ENCODE assay signal across 31 mouse cellular contexts in the genomic region with DNA sequence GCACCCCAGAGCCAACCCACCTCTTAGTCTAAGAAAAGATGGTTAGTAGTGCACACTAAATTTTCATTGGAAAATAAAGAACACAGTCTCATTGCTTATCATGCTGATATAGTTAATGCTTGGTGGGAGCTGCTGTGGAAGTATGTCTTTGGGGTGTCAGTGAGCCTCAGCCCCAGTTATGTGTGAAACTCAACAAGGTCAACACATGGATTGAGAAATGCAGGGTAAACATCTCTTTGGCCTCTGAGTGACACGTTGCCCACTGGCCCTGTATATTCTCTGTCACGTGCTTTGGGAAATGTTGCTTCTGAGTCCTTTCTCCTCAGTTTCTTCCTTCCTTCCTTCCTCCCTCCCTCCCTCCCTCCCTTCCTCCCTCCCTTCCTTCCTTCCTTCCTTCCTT. TPM values are rescaled to one million over a fixed set of nuclear protein-coding genes. Genes with fewer than 3 reads are reported as not detected.
A peak's percentile ranks its signal among the peaks of the same experiment; 100 is the strongest.
DNase-seq lines count a peak whose midpoint lies in the region; ATAC-seq and TF ChIP-seq lines count a peak whose summit lies in the region.
"Had no signal": no experiment of that assay in that cellular context is flagged by ENCODE, and none has a peak within 500 bp of the region (broad histone marks: within the 10 kb centered on the region; RNA-seq: fewer than 3 reads in every experiment).

No protein-coding gene starts in this region.

- H3K27me3 ChIP-seq in intestine, embryonic 16.5 days (replicated peaks; ENCODE audit: control insufficient read depth, insufficient read depth, low read length), result no peaks in the 10 kb centered on the region
- no peaks in the 10 kb centered on the region for H3K27me3 ChIP-seq in intestine, embryonic 15.5 days (replicated peaks)
- no peaks in the 10 kb centered on the region for H3K27me3 ChIP-seq in liver, embryonic 12.5 days (replicated peaks)
- H3K27me3 ChIP-seq in liver, embryonic 15.5 days, result no peaks in the 10 kb centered on the region
- H3K27me3 ChIP-seq in small intestine, adult 2 months (ENCODE audit: control insufficient read depth, insufficient read depth, low read length), result no peaks in the 10 kb centered on the region
- H3K27me3 ChIP-seq in midbrain, embryonic 14.5 days (ENCODE audit: control insufficient read depth, insufficient read depth, low read length), result no peaks in the 10 kb centered on the region
- H3K27me3 ChIP-seq: embryonic facial prominence, embryonic 12.5 days; embryonic facial prominence, embryonic 15.5 days; heart, embryonic 13.5 days had no signal

- TF ChIP-seq POLR2A in small intestine, adult 2 months (IDR thresholded peaks at IDR 0.05; ENCODE audit: low read depth, low read length), result no peak

- WGBS in intestine, embryonic 16.5 days, result 54% methylated on average over 2 of the region's 2 CpGs
- 62% methylated on average over 2 of the region's 2 CpGs for WGBS in intestine, embryonic 15.5 days
- WGBS in liver, embryonic 12.5 days (ENCODE audit: insufficient replicate concordance), result 74% methylated on average over 2 of the region's 2 CpGs
- 55% methylated on average over 2 of the region's 2 CpGs for WGBS in liver, embryonic 15.5 days (ENCODE audit: insufficient replicate concordance)
- WGBS in small intestine, adult 2 months, result 68% methylated on average over 2 of the region's 2 CpGs
- WGBS in midbrain, embryonic 14.5 days, result 77% methylated on average over 2 of the region's 2 CpGs

- no peak overlapping the region for H3K9ac ChIP-seq in intestine, embryonic 16.5 days (ENCODE audit: low read depth, low read length)
- H3K9ac ChIP-seq in intestine, embryonic 15.5 days, result no peak overlapping the region
- H3K9ac ChIP-seq in liver, embryonic 12.5 days, result no peak overlapping the region
- H3K9ac ChIP-seq in liver, embryonic 15.5 days, result no peak overlapping the region
- H3K9ac ChIP-seq in midbrain, embryonic 14.5 days (replicated peaks; ENCODE audit: low read length), result no peak overlapping the region
- H3K9ac ChIP-seq: embryonic facial prominence, embryonic 12.5 days; embryonic facial prominence, embryonic 15.5 days; forebrain, postnatal 0 days; heart, embryonic 13.5 days; hindbrain, embryonic 14.5 days had no signal

- no peak overlapping the region for H3K4me2 ChIP-seq in intestine, embryonic 16.5 days (ENCODE audit: low read depth, low read length)
- no peak overlapping the region for H3K4me2 ChIP-seq in intestine, embryonic 15.5 days (replicated peaks)
- H3K4me2 ChIP-seq in liver, embryonic 12.5 days, result no peak overlapping the region
- H3K4me2 ChIP-seq in liver, embryonic 15.5 days, result no peak overlapping the region
- H3K4me2 ChIP-seq in midbrain, embryonic 14.5 days (ENCODE audit: low read length), result no peak overlapping the region
- H3K4me2 ChIP-seq: embryonic facial prominence, embryonic 12.5 days; embryonic facial prominence, embryonic 15.5 days; heart, embryonic 13.5 days; hindbrain, embryonic 14.5 days had no signal

- no peak for TF ChIP-seq CTCF in small intestine, adult 2 months (IDR thresholded peaks at IDR 0.05; ENCODE audit: extremely low read depth, insufficient read length, insufficient replicate concordance, low read depth, low read length)

- no peaks in the 10 kb centered on the region for H3K36me3 ChIP-seq in intestine, embryonic 16.5 days (ENCODE audit: control insufficient read depth, insufficient read depth, low read length)
- no peaks in the 10 kb centered on the region for H3K36me3 ChIP-seq in intestine, embryonic 15.5 days
- peaks cover 19% of the 10 kb centered on the region for H3K36me3 ChIP-seq in liver, embryonic 12.5 days
- H3K36me3 ChIP-seq in liver, embryonic 15.5 days (replicated peaks), result 0 out of 2 replicates have a peak, but pooled peaks cover 8% of the 10 kb centered on the region
- H3K36me3 ChIP-seq in small intestine, adult 2 months (ENCODE audit: control insufficient read depth, insufficient read depth, low read length), result no peaks in the 10 kb centered on the region
- no peaks in the 10 kb centered on the region for H3K36me3 ChIP-seq in midbrain, embryonic 14.5 days (ENCODE audit: control insufficient read depth, insufficient read depth, low read length)
- H3K36me3 ChIP-seq: embryonic facial prominence, embryonic 12.5 days; embryonic facial prominence, embryonic 15.5 days; heart, embryonic 10.5 days; heart, embryonic 13.5 days had no signal

- no peak overlapping the region for H3K4me3 ChIP-seq in intestine, embryonic 16.5 days (ENCODE audit: low read length)
- no peak overlapping the region for H3K4me3 ChIP-seq in intestine, embryonic 15.5 days (replicated peaks)
- no peak overlapping the region for H3K4me3 ChIP-seq in liver, embryonic 12.5 days
- H3K4me3 ChIP-seq in liver, embryonic 15.5 days (replicated peaks), result no peak overlapping the region
- H3K4me3 ChIP-seq in small intestine, adult 2 months (ENCODE audit: low read depth, low read length), result no peak overlapping the region
- no peak overlapping the region for H3K4me3 ChIP-seq in midbrain, embryonic 14.5 days (replicated peaks; ENCODE audit: low read depth, low read length)
- H3K4me3 ChIP-seq: embryonic facial prominence, embryonic 12.5 days; embryonic facial prominence, embryonic 15.5 days; heart, adult 2 months; heart, embryonic 10.5 days; heart, embryonic 13.5 days had no signal

- 0 out of 2 replicates have a peak, but pooled peaks cover 4% of the 10 kb centered on the region for H3K4me1 ChIP-seq in intestine, embryonic 16.5 days (ENCODE audit: control insufficient read depth, insufficient read depth, low read length)
- 0 out of 2 replicates have a peak, but pooled peaks cover 2% of the 10 kb centered on the region for H3K4me1 ChIP-seq in intestine, embryonic 15.5 days (replicated peaks)
- peaks cover 85% of the 10 kb centered on the region for H3K4me1 ChIP-seq in liver, embryonic 12.5 days
- peaks cover 85% of the 10 kb centered on the region for H3K4me1 ChIP-seq in liver, embryonic 15.5 days (replicated peaks)
- H3K4me1 ChIP-seq in small intestine, adult 2 months (ENCODE audit: control insufficient read depth, insufficient read depth, insufficient read length, low read length), result peaks cover 33% of the 10 kb centered on the region; the same call in 1 of the 2 replicates
- H3K4me1 ChIP-seq in midbrain, embryonic 14.5 days (ENCODE audit: control insufficient read depth, insufficient read depth, low read length), result no peaks in the 10 kb centered on the region
- H3K4me1 ChIP-seq: embryonic facial prominence, embryonic 12.5 days had no signal

- DNase-seq in midbrain, embryonic 14.5 days, result no peak
- DNase-seq in thymus, postnatal 25 days, result no peak
- DNase-seq: adrenal gland, adult 8-10 months; adrenal gland, postnatal 25 days; cerebellum, adult 18-20 months; cerebellum, adult 9-10 months; cerebellum, postnatal 25 days; forebrain, postnatal 0 days; gastrocnemius, postnatal 36 days; heart, adult 2 months; heart, postnatal 14 days; heart, postnatal 4 days had no signal

- no peak for ATAC-seq in intestine, embryonic 16.5 days
- ATAC-seq in intestine, embryonic 15.5 days, result no peak
- no peak for ATAC-seq in liver, embryonic 12.5 days
- no peak for ATAC-seq in liver, embryonic 15.5 days (ENCODE audit: insufficient read depth)
- ATAC-seq in midbrain, embryonic 14.5 days (ENCODE audit: low FRiP score, low TSS enrichment), result no peak
- ATAC-seq in megakaryocyte-erythroid progenitor cell, adult 5-6 weeks (replicated peaks; ENCODE audit: low FRiP score, low TSS enrichment, poor library complexity, severe bottlenecking), result no peak
- ATAC-seq: activated CD4-positive, CD25-positive, alpha-beta regulatory T cell, adult 4 months; forebrain, embryonic 14.5 days; forebrain, postnatal 0 days had no signal

- no peaks in the 10 kb centered on the region for H3K9me3 ChIP-seq in intestine, embryonic 16.5 days (ENCODE audit: control insufficient read depth, low read length)
- no peaks in the 10 kb centered on the region for H3K9me3 ChIP-seq in intestine, embryonic 15.5 days
- no peaks in the 10 kb centered on the region for H3K9me3 ChIP-seq in liver, embryonic 12.5 days (replicated peaks)
- no peaks in the 10 kb centered on the region for H3K9me3 ChIP-seq in liver, embryonic 15.5 days (replicated peaks)
- H3K9me3 ChIP-seq in midbrain, embryonic 14.5 days (ENCODE audit: control insufficient read depth, low read length), result no peaks in the 10 kb centered on the region
- H3K9me3 ChIP-seq: embryonic facial prominence, embryonic 12.5 days; embryonic facial prominence, embryonic 15.5 days; heart, embryonic 10.5 days; heart, embryonic 13.5 days had no signal

- peak overlapping the region; percentile 70; the same call in 1 of the 2 replicates for H3K27ac ChIP-seq in intestine, embryonic 16.5 days (ENCODE audit: low read length)
- H3K27ac ChIP-seq in intestine, embryonic 15.5 days, result no peak overlapping the region
- H3K27ac ChIP-seq in liver, embryonic 12.5 days, result peak overlapping the region; percentile 83
- peak overlapping the region; percentile 98 for H3K27ac ChIP-seq in liver, embryonic 15.5 days (replicated peaks)
- peak overlapping the region; percentile 96 for H3K27ac ChIP-seq in small intestine, adult 2 months (ENCODE audit: insufficient read depth, low read depth, low read length)
- H3K27ac ChIP-seq in midbrain, embryonic 14.5 days (replicated peaks; ENCODE audit: low read depth, low read length), result no peak overlapping the region
- H3K27ac ChIP-seq: embryonic facial prominence, embryonic 12.5 days; embryonic facial prominence, embryonic 15.5 days; heart, adult 2 months; heart, embryonic 13.5 days; hindbrain, embryonic 14.5 days had no signal

RNA-seq across cellular contexts. Expression of a gene that starts 19.5 kb away (rescaled TPM):
- 0.71 and 0.78 TPM in 2 replicates for polyA plus RNA-seq in intestine, embryonic 16.5 days (2015; fragmentation: Nextera tagmentation; extraction: Ambion mirVana)
- polyA plus RNA-seq in intestine, embryonic 15.5 days (2015; fragmentation: Nextera tagmentation; extraction: Ambion mirVana), result 0.39 and 0.61 TPM in 2 replicates
- polyA plus RNA-seq in liver, embryonic 12.5 days (2016; fragmentation: Nextera tagmentation; extraction: Ambion mirVana), result 0.08 TPM in 1 of 2 replicates, not detected in the other
- polyA plus RNA-seq in liver, embryonic 15.5 days (2015; fragmentation: Nextera tagmentation; extraction: Ambion mirVana), result not detected in 2 replicates
- 1.1 TPM in 1 of 2 replicates, not detected in the other for polyA plus RNA-seq in small intestine, adult 2 months (2012; rRNA removed)
- polyA plus RNA-seq in midbrain, embryonic 14.5 days (2014; fragmentation: Nextera tagmentation; extraction: Ambion mirVana), result not detected in 2 replicates
- total RNA-seq in megakaryocyte-erythroid progenitor cell, adult 5-6 weeks (2014; fragmentation: Nextera tagmentation), result not detected in 2 replicates
- not detected in 2 replicates for total RNA-seq in megakaryocyte-erythroid progenitor cell, adult 5-6 weeks (2017)
- total RNA-seq: adrenal gland, adult 8-10 months; adrenal gland, postnatal 25 days; common myeloid progenitor, adult 5-6 weeks; forebrain, postnatal 0 days; gastrocnemius, adult 8-10 months; gastrocnemius, postnatal 36 days; granulocyte monocyte progenitor cell, adult 5-6 weeks; heart, adult 2 months; heart, postnatal 14 days; heart, postnatal 4 days had no signal
- polyA plus RNA-seq: activated CD4-positive, CD25-positive, alpha-beta regulatory T cell, adult 4 months; embryonic facial prominence, embryonic 12.5 days; embryonic facial prominence, embryonic 15.5 days; forebrain, embryonic 11.5 days; forebrain, embryonic 14.5 days; forebrain, postnatal 0 days; heart, adult 2 months; heart, embryonic 10.5 days; heart, embryonic 13.5 days; heart, embryonic 16.5 days; hindbrain, embryonic 11.5 days; hindbrain, embryonic 14.5 days had no signal

RNA-seq across cellular contexts. Expression of a gene that starts 24.4 kb away (rescaled TPM):
- polyA plus RNA-seq in intestine, embryonic 16.5 days (2015; fragmentation: Nextera tagmentation; extraction: Ambion mirVana), result 4.8 and 5.5 TPM in 2 replicates
- 3.4 and 4.8 TPM in 2 replicates for polyA plus RNA-seq in intestine, embryonic 15.5 days (2015; fragmentation: Nextera tagmentation; extraction: Ambion mirVana)
- polyA plus RNA-seq in liver, embryonic 12.5 days (2016; fragmentation: Nextera tagmentation; extraction: Ambion mirVana), result 6.2 and 7.6 TPM in 2 replicates
- 11.8 and 11.9 TPM in 2 replicates for polyA plus RNA-seq in liver, embryonic 15.5 days (2015; fragmentation: Nextera tagmentation; extraction: Ambion mirVana)
- 5.5 and 11.3 TPM in 2 replicates for polyA plus RNA-seq in small intestine, adult 2 months (2012; rRNA removed)
- 0.53 and 0.83 TPM in 2 replicates for polyA plus RNA-seq in midbrain, embryonic 14.5 days (2014; fragmentation: Nextera tagmentation; extraction: Ambion mirVana)
- total RNA-seq in megakaryocyte-erythroid progenitor cell, adult 5-6 weeks (2014; fragmentation: Nextera tagmentation), result 0.90 and 0.99 TPM in 2 replicates
- total RNA-seq in megakaryocyte-erythroid progenitor cell, adult 5-6 weeks (2017), result not detected in 2 replicates
- total RNA-seq: common myeloid progenitor, adult 5-6 weeks; gastrocnemius, adult 8-10 months; gastrocnemius, postnatal 36 days; heart, adult 2 months had no signal
- polyA plus RNA-seq: heart, adult 2 months had no signal

RNA-seq across cellular contexts. Expression of a gene that starts 30.1 kb away (rescaled TPM):
- 36.2 and 37.6 TPM in 2 replicates for polyA plus RNA-seq in intestine, embryonic 16.5 days (2015; fragmentation: Nextera tagmentation; extraction: Ambion mirVana)
- 28.1 and 28.7 TPM in 2 replicates for polyA plus RNA-seq in intestine, embryonic 15.5 days (2015; fragmentation: Nextera tagmentation; extraction: Ambion mirVana)
- 14.5 and 14.8 TPM in 2 replicates for polyA plus RNA-seq in liver, embryonic 12.5 days (2016; fragmentation: Nextera tagmentation; extraction: Ambion mirVana)
- polyA plus RNA-seq in liver, embryonic 15.5 days (2015; fragmentation: Nextera tagmentation; extraction: Ambion mirVana), result 11.4 and 12.1 TPM in 2 replicates
- polyA plus RNA-seq in small intestine, adult 2 months (2012; rRNA removed), result 20.2 and 37.6 TPM in 2 replicates
- 27.3 and 32.1 TPM in 2 replicates for polyA plus RNA-seq in midbrain, embryonic 14.5 days (2014; fragmentation: Nextera tagmentation; extraction: Ambion mirVana)
- total RNA-seq in megakaryocyte-erythroid progenitor cell, adult 5-6 weeks (2014; fragmentation: Nextera tagmentation), result 18.3 and 20.2 TPM in 2 replicates
- total RNA-seq in megakaryocyte-erythroid progenitor cell, adult 5-6 weeks (2017), result 6.9 and 7.8 TPM in 2 replicates

RNA-seq across cellular contexts. Expression of a gene that starts 53.0 kb away (rescaled TPM):
- 70.8 and 81.3 TPM in 2 replicates for polyA plus RNA-seq in intestine, embryonic 16.5 days (2015; fragmentation: Nextera tagmentation; extraction: Ambion mirVana)
- 36.3 and 45.5 TPM in 2 replicates for polyA plus RNA-seq in intestine, embryonic 15.5 days (2015; fragmentation: Nextera tagmentation; extraction: Ambion mirVana)
- polyA plus RNA-seq in liver, embryonic 12.5 days (2016; fragmentation: Nextera tagmentation; extraction: Ambion mirVana), result 10.1 and 10.2 TPM in 2 replicates
- 27.1 and 33.0 TPM in 2 replicates for polyA plus RNA-seq in liver, embryonic 15.5 days (2015; fragmentation: Nextera tagmentation; extraction: Ambion mirVana)
- polyA plus RNA-seq in small intestine, adult 2 months (2012; rRNA removed), result 124 and 224 TPM in 2 replicates
- polyA plus RNA-seq in midbrain, embryonic 14.5 days (2014; fragmentation: Nextera tagmentation; extraction: Ambion mirVana), result 27.5 and 29.1 TPM in 2 replicates
- total RNA-seq in megakaryocyte-erythroid progenitor cell, adult 5-6 weeks (2014; fragmentation: Nextera tagmentation), result 9.0 and 9.6 TPM in 2 replicates
- 1.9 and 4.2 TPM in 2 replicates for total RNA-seq in megakaryocyte-erythroid progenitor cell, adult 5-6 weeks (2017)

RNA-seq across cellular contexts. Expression of a gene that starts 53.3 kb away (rescaled TPM):
- polyA plus RNA-seq in intestine, embryonic 16.5 days (2015; fragmentation: Nextera tagmentation; extraction: Ambion mirVana), result 268 and 271 TPM in 2 replicates
- polyA plus RNA-seq in intestine, embryonic 15.5 days (2015; fragmentation: Nextera tagmentation; extraction: Ambion mirVana), result 278 and 283 TPM in 2 replicates
- polyA plus RNA-seq in liver, embryonic 12.5 days (2016; fragmentation: Nextera tagmentation; extraction: Ambion mirVana), result 252 and 256 TPM in 2 replicates
- polyA plus RNA-seq in liver, embryonic 15.5 days (2015; fragmentation: Nextera tagmentation; extraction: Ambion mirVana), result 151 and 177 TPM in 2 replicates
- 37.7 and 57.2 TPM in 2 replicates for polyA plus RNA-seq in small intestine, adult 2 months (2012; rRNA removed)
- polyA plus RNA-seq in midbrain, embryonic 14.5 days (2014; fragmentation: Nextera tagmentation; extraction: Ambion mirVana), result 208 and 247 TPM in 2 replicates
- total RNA-seq in megakaryocyte-erythroid progenitor cell, adult 5-6 weeks (2014; fragmentation: Nextera tagmentation), result 229 and 288 TPM in 2 replicates
- total RNA-seq in megakaryocyte-erythroid progenitor cell, adult 5-6 weeks (2017), result 535 and 656 TPM in 2 replicates

Comparison
In these comparisons a context has a peak if more than half of its experiments do, and no peak if none do; other contexts are left out.
1. H3K27ac ChIP-seq: peak in intestine, embryonic 16.5 days (single experiment), liver, embryonic 12.5 days (single experiment), liver, embryonic 15.5 days (single experiment) and small intestine, adult 2 months (single experiment); none in intestine, embryonic 15.5 days (single experiment) and midbrain, embryonic 14.5 days (single experiment).